ENCODE assay signal across 8 mouse cellular contexts in the genomic region with DNA sequence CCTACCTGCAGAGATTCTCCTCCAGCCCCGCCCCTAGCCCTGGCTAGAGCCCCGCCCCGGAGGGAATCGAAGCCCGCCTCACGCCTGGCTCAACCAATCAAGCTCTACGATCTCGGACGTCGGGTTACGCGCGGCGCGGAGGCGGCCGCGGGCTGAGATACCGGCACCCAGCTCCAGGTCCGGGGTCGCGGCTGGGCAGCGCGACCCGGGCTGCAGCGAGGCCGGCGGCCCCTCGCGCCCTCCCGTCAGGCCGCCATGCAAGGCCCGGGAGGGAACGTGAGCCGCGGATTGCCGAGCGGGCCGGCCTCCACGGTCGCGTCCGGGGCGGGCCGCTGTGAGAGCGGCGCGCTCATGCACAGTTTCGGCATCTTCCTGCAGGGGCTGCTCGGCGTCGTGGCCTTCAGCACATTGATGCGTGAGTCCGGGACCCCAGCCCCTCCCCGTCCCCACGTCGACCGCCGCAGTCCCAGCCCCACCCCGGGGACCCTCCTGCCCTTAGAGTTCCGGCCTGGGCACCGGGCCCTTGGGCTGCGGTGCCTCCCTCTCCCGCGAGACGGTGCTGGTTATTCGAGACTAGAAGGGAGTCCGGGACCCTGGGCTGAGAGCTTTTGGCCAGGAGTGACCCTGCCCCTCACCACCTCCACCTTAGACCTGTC. TPM values are rescaled to one million over a fixed set of nuclear protein-coding genes. Genes with fewer than 3 reads are reported as not detected.
A peak's percentile ranks its signal among the peaks of the same experiment; 100 is the strongest.
DNase-seq lines count a peak whose midpoint lies in the region; ATAC-seq lines count a peak whose summit lies in the region.

A gene (plus strand): TSS at position 115 of the 656 bp plus-strand sequence.

- H3K4me1 ChIP-seq in hindbrain, embryonic 12.5 days, result peaks cover 18% of the 10 kb centered on the region

- peak; percentile 81 for DNase-seq in Muller cell, postnatal 12 days (ENCODE audit: inconsistent ontology term)
- DNase-seq in cerebellum, adult 9-11 months, result peak; percentile 91
- DNase-seq in frontal cortex, postnatal 10 days (ENCODE audit: low spot score in 2 of 2), result peak; percentile 71 to 83
- peak; percentile 70 to 78 for DNase-seq in layer of hippocampus, postnatal 25 days (ENCODE audit: extremely low spot score in 1 of 2, low spot score in 1 of 2)
- DNase-seq in lung, postnatal 25 days (ENCODE audit: low spot score), result peak; percentile 92
- peak; percentile 83 for DNase-seq in retina, embryonic 14.5 days (ENCODE audit: low spot score)
- DNase-seq in thymus, postnatal 4 days, result peak; percentile 92

- peak within 1 kb of the TSS; percentile 79 for H3K27ac ChIP-seq in hindbrain, embryonic 12.5 days

- H3K4me2 ChIP-seq in hindbrain, embryonic 12.5 days (replicated peaks), result peak within 1 kb of the TSS; percentile 84

- peak within 1 kb of the TSS; percentile 87 for H3K4me3 ChIP-seq in hindbrain, embryonic 12.5 days

- ATAC-seq in hindbrain, embryonic 12.5 days (ENCODE audit: low FRiP score), result peak; percentile 97

- H3K27me3 ChIP-seq in hindbrain, embryonic 12.5 days, result no peaks in the 10 kb centered on the region

- H3K9me3 ChIP-seq in hindbrain, embryonic 12.5 days (replicated peaks), result no peaks in the 10 kb centered on the region

- under 1% methylated on average over 68 of the region's 68 CpGs for WGBS in hindbrain, embryonic 12.5 days

- peak within 1 kb of the TSS; percentile 91 for H3K9ac ChIP-seq in hindbrain, embryonic 12.5 days

- H3K36me3 ChIP-seq in hindbrain, embryonic 12.5 days, result no peaks in the 10 kb centered on the region

RNA-seq across cellular contexts. Expression of the gene that starts here (rescaled TPM):
- polyA plus RNA-seq in hindbrain, embryonic 12.5 days (2016; fragmentation: Nextera tagmentation; extraction: Ambion mirVana), result 26.1 and 30.0 TPM in 2 replicates
- 10 to 100 TPM; 19.2 to 24.6 TPM for total RNA-seq in layer of hippocampus, postnatal 25 days (2021)

Comparison
In these comparisons a context has a peak if more than half of its experiments do, and no peak if none do; other contexts are left out.
1. Peak in every context shown above with its lines: DNase-seq, ATAC-seq, H3K4me3 ChIP-seq and H3K27ac ChIP-seq.